Mouse (Mus musculus) ZHBTc4 (cell line): ENCODE data around the gene 2010003K11Rik.

Experiments
- DNase-seq: peaks from one replicate; pipeline ENCODE4 v3.0.0-alpha.2; 2011; ENCODE audit warnings: low read depth, low spot score

2010003K11Rik gene

DNA sequence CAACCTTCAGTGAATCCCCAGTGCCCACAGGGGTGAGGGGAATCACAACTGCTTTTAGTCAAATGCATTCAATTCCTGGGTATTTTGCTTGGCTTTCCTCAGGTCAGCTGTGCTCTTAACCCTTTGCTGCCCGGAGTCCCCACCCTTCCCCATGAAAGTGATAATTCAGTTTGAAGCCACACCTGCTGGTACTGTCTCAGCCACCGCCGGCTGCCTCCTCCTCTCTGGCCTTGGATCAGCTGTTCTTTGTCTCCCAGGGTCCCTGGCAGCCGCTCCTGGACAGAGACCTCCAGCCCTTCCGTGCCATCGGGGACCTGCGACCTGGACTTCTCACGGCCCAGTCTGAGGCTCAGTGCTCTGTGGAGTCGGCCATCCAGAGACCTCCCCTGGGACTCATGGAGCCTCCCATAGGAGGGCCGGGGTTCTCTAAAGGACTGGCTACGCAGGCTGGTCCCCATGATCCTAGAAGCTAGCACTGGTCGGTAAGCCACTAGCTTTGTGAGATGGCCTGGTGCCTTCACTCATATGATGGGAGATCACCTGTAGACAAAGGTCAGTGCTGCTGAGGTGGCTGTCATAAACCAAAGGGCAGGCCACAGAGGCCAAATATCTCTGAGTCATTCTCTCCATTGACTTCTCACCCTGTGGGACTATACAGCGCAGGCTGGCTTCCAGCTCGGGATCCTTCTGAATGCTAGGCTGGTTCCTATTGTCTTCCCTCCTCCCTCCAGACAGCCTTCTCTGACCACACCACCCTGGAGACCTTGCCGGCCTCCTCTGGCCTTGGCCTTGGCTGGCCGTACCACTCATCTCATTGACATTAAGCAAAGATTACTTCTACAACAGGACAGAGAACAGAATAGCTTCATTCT is at the start of gene 2010003K11Rik:
TSS of gene 2010003K11Rik (minus strand) at position 522 of the 872 bp plus-strand sequence.
- DNase-seq, result no peak

DNA sequence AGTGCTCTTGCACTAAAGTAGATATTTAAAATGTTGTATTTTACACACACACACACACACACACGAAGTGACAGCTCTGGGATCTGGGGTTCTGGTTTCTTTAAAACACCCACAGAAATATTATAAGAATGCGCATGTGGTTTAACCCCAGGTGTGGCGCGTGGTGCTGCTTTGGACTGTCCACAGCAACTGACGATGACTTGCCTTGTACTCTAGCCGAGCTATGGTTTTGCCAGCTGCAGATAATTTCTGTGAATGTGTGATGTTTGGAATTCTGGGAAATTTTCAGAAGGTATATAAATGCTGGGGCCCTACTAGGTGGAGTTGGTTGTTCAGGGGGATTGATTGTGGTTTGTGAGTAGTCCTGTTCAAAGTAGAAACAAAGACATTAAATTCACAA is 49.4 kb upstream of the 2010003K11Rik start:
- DNase-seq, result no peak

DNA sequence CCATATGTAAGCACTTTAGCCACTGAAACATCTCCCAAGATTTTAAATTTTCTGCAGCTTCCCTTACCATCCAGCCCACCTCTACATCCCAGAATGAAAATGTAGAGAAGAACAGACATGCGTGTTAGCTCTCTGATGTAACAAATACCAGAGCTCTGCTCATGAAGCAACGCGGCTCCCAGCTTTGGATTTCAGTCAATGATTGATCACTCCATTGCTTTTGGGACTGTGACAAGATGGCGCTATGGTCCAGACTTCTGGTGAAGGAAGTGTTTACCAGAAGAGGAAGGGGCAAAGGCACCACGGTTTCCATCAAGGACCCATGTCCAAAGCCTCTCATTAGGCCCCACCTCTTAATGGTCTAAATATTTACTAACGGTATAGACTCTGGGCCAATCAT is 47.5 kb upstream of the 2010003K11Rik start:
- DNase-seq, result no peak

DNA sequence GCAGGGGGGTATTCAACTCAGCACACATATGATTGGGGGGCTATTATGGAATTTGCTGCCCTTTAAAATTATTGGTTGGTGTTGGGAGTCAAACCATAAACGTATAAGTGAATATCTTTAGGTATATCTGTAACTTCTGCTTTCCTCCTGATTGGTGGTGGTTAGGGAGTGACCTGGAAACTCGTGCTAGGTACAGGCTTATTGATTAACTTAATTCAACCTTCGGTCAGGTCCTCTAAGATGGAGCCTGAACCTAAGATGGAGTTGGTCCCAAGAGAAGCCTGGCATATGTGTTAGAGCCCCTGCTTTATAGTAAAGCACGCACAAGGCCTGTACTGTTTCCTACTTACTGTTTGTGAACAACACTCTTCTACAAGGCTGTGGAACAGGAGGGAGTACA is 46.7 kb upstream of the 2010003K11Rik start:
- DNase-seq, result no peak

DNA sequence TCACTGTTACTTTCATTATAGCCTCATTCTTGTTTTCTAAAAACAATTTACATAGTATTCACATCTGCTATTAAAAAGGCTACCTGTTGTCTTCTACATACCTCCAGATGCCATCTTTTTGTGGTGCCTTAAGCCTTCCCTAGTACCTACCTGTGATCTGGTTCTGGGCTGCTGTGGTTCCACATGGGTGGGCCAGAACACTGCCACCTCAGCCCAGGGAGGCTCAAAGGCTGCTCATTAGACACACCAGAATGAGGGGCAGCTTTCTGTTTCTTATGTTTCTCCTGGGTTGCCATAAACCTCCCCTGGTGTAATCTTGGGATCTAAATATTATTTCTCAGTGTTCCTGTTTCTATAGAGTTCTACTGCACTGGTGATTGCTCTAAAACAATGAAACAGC is 43.7 kb upstream of the 2010003K11Rik start:
- no peak for DNase-seq

DNA sequence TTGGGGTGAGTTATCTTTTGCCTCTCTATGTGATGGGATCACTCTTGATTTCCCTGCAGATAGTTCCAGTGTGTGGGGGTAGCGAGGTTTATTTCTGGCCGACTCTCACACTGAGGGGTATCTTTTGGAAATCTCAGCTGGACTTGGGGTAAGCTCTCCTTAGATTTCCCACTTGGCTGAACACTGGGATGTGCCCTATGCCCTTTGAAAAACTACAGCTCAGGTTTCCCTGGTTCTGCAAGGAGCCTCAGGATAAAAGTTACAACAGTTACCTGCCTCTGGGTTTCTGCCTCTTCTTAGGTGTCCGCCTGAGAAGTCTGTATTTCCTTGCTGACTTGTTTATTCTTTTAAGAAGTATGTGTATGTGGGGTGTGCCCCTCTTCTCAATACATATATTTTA is 42.6 kb upstream of the 2010003K11Rik start:
- no peak for DNase-seq

DNA sequence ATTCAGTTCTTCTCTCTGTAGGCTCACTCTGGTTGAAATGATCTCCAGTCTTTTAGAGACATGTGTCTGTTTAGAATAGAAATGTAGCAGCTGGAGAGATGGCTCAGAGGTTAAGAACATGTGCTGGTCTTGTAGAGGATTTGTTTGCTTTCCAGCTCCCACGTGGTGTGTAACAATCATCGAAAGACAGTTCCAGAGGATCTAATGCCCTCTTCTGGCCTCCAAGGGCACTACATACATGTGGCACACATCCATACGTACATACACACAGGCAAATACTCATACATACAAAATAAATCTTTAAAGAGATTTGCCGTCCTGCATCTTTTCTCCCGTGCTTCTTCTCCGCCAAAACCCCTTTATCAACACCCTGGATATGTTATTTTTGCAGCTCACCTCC is 41.9 kb upstream of the 2010003K11Rik start:
- peak; percentile 80 for DNase-seq

DNA sequence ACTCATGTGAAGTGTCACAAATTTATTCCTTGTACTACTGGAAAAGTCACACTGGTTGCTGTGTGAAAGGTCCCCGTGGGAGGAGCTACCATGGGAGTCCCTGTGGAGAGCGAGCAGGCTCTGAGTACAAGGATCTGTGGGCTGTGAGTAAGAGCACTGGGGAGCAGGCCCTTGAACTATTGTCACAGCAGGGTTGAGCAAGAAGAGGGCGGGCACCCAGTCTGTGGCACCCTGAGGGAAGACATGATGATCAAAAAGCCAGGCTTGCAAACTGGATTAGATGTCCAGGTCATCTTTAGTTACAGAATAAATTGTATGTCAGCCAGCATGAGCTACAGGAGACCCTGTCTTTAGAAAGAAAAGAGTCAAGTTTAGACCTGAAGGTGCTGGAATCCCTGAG is 38.2 kb upstream of the 2010003K11Rik start:
- DNase-seq, result no peak

DNA sequence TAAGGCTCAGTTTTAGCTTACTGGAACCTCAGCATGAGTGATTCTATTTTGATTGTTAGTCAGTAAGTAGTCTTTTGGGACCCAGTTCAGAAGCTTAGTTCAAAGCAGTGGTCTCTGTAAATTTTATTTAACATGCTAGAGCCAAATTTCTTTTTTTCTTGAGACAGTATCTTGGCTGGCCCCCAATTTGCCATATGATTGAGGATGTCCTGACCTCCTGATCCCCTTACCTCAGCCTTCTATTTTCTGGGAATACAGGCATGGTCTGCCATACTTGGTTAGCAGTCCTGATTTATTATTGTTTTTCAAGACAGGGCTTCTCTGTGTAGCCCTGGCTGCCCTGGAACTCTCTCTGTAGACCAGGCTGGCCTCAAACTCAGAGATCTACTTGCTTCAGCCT is 37.5 kb upstream of the 2010003K11Rik start:
- no peak for DNase-seq

DNA sequence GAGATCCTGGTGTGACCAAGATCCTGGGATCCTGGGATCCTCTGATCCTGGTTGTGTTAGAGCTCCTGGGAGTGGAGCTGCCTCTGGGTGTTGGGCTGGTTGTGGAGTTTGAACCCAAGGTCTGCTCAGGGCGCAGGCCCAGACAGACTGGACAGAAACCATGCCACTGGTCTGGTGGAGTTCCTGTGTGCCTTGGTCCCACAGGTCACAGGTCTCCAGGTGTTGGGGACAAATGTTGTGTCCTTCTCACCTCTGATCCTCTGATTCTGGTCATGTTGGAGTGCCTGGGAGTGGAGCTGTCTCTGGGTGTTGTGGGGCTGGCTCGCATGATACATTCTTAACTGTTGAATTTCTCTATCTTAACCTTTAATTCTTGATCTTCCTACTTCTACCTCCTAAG is 36.3 kb upstream of the 2010003K11Rik start:
- DNase-seq, result no peak

DNA sequence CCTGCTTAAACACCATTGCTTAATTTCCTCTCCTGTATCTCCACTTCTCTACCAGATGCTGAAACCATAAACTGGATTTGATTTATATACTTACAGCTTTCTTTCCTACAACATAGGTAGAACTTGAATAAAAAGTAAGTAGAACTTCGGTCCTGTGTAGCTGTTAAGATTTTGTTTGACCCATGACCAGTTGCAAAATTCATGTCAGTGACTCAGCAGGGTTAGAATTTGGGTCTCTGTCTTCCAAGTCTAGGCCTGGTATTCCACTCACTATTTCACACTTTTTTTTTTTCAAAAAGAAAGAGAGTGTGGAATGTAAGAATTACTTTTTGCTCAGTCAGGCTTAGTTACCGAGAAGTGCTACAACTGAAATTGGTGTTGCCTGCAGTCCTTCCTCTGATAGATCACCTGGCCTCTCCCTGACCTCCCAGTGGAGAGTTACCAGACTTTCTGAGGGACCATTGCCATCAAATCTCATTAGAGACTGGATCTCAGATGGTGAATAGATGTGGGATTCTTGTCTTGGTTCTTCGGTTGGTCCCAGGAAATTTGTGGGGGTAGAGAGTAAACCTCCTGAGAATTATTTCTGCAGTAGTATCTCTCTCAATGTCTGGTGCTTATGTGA is 23.2 kb upstream of the 2010003K11Rik start:
- DNase-seq, result no peak

DNA sequence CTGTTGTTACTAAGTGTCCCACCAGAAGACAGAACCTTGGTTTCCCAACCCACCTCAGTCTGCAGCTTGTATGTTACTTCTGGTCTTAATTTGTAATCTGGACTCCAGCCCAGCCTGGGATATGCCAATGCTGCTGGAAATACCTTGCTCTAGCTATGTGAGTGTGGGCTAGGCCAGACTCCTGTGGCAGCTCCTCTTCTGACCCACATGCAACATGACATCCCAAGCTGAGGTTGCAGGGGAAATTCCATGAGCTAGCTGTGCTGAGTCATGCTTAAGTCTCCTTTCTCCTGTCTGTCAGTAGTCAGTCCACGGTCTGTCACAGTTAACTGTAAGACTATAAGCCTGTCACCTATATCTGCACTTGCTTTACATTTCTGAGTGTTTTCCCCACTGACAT is 19.1 kb upstream of the 2010003K11Rik start:
- no peak for DNase-seq

DNA sequence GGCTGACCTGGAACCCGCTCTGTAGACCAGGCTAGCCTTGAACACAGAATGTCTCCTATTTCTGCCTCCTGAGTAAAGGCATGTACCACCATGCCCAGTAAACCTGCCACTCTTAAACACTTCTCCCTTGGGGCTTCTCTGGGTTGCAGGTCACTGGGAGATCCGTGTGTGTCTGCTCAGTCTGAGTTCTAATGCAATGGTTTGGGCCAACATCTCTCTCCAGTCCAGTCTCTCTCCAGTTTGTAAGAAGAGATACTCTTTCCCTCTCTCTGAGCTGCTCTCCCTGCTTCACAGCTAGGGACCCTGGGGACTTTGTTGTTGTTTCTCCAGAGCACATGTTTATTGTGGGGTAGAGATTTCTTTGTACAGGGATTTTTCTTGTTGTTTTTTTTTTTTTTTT is 17.9 kb upstream of the 2010003K11Rik start:
- DNase-seq, result no peak

DNA sequence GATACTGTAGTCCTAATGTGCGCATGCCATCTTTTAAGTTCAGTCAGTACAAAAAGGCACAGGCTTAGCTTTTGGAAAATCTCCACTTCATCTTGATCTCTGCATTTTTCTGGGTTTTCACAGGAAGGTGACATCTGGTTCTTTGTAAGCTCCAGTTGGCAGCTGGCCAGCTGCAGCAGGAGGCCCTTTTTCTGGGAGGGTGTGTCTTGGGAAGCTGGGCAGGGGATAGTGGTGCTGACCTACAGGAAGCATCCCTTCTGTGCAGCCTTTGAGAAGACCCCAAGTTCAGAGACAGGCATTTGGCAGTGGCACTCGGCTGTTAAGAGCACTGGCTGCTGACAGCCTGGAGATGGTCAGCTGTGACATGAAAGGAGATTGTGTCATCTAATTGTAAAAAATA is 17.4 kb upstream of the 2010003K11Rik start:
- no peak for DNase-seq

DNA sequence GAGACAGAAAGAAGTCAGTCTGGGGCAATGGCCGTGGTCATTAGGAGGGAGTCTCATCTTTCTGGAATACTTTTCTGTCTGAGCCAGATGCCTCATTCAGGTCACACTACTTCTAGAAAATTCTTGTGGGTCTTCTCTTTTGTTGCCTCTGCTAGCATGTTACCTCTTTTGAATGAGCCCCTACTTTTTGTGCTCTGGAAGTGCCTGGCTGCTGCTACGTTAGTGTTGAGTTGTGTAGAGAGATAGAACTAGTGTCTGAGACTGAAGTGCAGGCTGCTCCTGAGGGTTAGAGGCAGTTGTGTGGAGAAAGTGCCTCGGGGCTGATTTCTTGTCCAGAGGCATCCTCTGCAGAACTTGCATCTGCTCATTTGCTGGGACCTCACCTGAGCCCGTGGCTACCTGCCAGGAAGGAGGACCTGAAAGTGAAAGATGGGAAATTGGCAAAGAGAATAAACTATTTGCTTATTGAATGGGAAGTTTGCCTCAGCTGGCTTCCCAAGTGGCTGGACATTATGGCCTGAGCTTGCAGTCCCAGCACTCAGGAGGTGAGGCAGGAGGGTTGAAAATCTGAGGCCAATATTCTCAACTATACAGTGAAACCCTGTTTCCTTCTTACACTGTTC is 15.0 kb upstream of the 2010003K11Rik start:
- no peak for DNase-seq

DNA sequence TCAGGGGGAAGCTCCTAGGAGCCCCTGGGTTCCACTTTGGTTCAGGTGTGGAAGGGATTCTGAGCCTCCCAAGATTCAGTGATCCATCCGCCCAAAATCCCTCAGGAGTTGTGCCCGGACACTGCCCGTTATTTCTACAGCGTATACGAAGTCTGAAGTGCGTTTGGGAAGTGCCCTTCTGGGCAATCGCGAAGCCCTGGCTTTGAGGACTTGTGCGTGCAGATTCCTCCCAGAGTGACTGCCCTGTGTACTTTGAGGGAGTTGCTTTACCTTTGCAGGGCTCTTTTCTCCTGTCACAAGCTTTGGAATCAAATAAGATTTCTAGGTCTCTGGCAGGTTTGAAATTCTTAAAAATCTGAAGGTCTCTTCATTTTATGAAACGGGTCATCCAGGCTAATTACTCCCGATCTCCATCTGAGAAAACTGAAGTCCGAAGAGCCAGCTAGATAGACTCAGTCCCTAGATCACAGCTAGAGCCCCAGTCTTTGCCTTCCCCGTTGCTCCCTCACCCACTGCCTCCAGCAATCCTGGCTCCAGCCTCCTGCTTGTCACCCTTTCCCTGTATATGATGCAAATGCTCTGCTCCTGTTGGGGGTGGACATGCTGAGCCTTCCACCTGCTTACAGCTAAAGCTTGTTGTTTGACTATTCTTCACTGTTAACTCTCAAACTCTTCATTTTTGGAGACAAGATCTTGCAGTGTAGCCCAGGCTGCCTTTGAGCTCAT is 12.9 kb upstream of the 2010003K11Rik start:
- peak; percentile 12 for DNase-seq

DNA sequence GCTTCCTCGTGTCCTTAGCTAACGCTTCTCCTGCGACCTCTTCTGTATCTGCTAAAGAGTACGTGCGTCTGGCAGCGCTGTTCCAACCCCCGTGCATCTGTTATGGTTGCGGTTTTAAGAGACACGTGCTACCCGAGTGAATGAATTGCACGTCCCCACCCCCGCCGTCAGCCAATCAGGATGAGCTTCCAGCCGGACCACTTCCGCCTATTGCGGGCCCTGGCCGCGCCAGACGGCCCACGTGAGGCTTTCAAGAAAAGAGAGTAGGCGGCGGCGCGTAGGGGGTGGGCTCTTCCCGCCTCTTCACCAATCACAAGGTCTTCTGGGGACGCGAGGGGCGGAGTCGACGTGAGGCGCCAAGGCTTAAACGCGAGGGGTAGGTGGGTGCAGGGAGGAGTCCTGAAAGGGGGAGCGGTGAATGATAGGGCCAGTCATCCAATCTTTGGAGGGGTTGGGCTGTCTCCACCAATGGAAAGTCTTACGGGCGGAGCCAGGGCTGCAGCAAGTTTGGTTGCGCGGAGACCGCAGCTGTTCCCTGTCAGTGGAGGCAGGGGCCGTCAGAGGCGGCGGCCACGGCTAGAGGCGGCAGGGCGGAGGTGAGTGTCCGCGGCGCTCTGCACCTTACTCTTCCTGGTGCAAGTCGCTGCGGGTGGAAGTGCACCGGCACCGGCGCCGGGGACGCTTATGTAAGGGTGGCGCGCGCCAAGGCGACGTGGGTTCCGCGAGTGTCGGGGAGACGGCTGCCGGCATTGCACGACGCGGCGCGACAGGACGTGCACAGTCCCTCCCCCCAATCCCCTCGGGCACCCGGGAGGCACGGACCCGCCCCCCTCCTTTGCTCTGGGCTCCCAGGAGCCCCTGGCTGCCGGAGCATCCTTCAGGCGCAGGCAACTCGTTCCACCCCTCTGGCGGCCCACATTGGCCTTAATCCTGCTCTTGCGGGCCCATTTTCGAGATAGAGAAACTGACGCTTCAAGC is 11.9 kb upstream of the 2010003K11Rik start, which contains the start of gene Pcx:
TSS of gene Pcx (plus strand) at position 487 of the 978 bp plus-strand sequence.
- DNase-seq, result peak; percentile 100

DNA sequence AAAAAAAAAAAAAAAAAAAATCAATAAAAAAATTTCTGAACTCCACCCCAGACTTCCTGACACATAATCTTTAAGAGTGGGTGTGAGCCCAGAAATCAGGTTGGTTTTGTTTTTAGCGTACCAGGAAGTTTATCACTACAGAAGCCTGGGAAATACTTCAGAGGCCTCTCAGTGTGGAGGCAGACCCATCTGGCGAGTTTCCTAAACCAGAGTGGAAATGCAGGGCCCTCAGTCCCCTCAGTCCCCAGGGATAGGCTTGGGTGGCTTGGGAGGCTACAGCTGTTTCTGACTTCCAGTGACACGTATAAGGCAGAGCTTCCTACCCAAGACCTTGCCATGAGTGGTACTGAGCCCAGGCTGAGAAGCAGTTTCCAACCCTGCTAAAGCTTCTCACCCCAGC is 9.4 kb upstream of the 2010003K11Rik start:
- no peak for DNase-seq

DNA sequence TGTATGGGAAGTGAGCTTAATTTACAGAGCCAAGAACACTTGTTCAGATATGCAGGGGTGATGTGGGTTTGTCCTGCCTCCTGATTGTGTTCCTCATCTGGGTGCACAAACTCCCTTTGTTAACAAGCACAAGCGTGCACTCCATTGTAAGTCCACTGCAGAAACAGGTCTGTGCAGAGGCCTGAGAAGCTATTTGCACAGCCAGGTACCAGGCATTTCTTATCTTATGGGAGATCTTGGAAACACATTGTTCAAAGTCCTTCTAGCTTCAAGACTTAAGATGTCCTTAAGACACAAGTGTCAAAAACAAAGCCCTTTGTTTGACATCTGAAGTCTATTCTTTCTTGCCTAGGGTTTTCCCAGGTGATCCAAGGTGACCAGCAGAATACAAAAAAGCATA is 6.4 kb upstream of the 2010003K11Rik start:
- no peak for DNase-seq

DNA sequence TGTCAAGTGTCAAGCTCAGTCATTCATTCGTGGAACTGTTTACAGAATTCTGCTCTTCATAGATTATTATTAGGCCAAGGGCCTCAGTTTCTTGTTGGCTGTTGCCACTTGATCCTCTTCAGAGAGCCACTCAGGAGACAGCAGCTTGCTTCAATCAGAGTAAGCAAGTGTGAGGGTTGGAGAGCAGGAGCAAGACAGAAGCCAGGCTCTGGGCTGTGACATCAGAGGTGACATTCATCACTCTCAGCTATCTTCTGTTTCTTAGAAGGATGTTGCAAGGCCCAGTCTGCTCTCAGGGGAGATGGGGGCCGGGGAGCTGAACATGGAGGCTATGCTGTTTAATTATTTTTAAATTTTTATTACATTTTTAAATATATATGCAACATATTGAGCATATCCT is 4.3 kb upstream of the 2010003K11Rik start:
- DNase-seq, result no peak
